Mouse (Mus musculus): ENCODE measurements around the gene Dcpp1.

Gene Dcpp1

DNA sequence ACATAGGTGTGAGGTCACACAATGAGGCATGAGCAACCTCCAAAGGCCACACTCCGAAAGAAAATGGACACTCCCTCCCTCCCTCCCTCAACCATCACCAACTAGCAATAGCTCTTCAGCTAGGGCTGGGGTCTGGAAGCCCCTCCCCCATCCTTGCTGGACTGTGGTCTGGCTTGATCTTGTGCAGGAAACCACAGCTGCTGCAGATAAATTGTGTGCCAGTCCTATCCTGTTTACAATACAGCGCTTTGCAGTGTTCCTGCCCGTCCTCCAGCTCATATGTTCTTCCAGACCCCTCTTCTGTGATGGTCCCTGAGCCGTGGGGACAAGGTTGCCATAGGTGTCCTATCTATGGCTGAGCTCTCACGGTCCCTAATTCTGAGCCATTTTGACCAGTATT, 50.5 kb downstream of the Dcpp1 start:
- DNase-seq (ENCODE audit: low spot score) = no peak

All from left cerebral cortex, adult 11 months (tissue).